Mouse (Mus musculus) G1E-ER4 (cell line): ENCODE measurements around the gene Exosc2. TPM values are rescaled to one million over a fixed set of nuclear protein-coding genes. Genes with fewer than 3 reads are reported as not detected.

Experiments
- GATA1 ChIP-seq: IDR thresholded peaks from one replicate; pipeline ENCODE4 v1.8.0; 2012; ENCODE audit warnings: low read length, inconsistent platforms
- polyA plus RNA-seq: library from polyadenylated mRNA; stranded (reverse); fragments of >175 nt; gene quantifications from 2 replicates; pipeline ENCODE4 v1.2.3, GENCODE M21; 2012

Gene Exosc2
- polyA plus RNA-seq = 21.5 and 27.9 TPM in 2 replicates

GRCm38 (mm10) chr2:31670551-31671035 is at the start of gene Exosc2:
Gene Exosc2 (plus strand): TSS chr2:31670715.
- no peak for TF ChIP-seq GATA1

- no peak for TF ChIP-seq GATA1
Observed at GRCm38 (mm10) chr2:31633531-31633930, 37.0 kb upstream of the Exosc2 start.

- TF ChIP-seq GATA1 = no peak
Observed at GRCm38 (mm10) chr2:31635281-31636137, 35.0 kb upstream of the Exosc2 start.

GRCm38 (mm10) chr2:31636138-31636741 is 34.3 kb upstream of the Exosc2 start:
- TF ChIP-seq GATA1 = no peak

GRCm38 (mm10) chr2:31636742-31637141 is 33.8 kb upstream of the Exosc2 start:
- TF ChIP-seq GATA1 = no peak

- no peak for TF ChIP-seq GATA1
Observed at GRCm38 (mm10) chr2:31637311-31637710, 33.2 kb upstream of the Exosc2 start.

- TF ChIP-seq GATA1 = no peak
Observed at GRCm38 (mm10) chr2:31637807-31638206, 32.7 kb upstream of the Exosc2 start.

- TF ChIP-seq GATA1 = no peak
Observed at GRCm38 (mm10) chr2:31638581-31639465, 31.7 kb upstream of the Exosc2 start.

- TF ChIP-seq GATA1 = no peak
Observed at GRCm38 (mm10) chr2:31639466-31639760, 31.1 kb upstream of the Exosc2 start.

GRCm38 (mm10) chr2:31639901-31640608 is 30.5 kb upstream of the Exosc2 start, which contains the start of gene Prdm12:
Gene Prdm12 (plus strand): TSS chr2:31640037.
- no peak for TF ChIP-seq GATA1

GRCm38 (mm10) chr2:31640609-31641507 is 29.7 kb upstream of the Exosc2 start:
- TF ChIP-seq GATA1 = no peak

- no peak for TF ChIP-seq GATA1
Observed at GRCm38 (mm10) chr2:31641508-31641830, 29.0 kb upstream of the Exosc2 start.

GRCm38 (mm10) chr2:31641929-31642328 is 28.6 kb upstream of the Exosc2 start:
- TF ChIP-seq GATA1 = no peak
